Mouse (Mus musculus) thymus, adult 2 months (tissue): ENCODE results near the gene Clns1a.

Experiments used
- CTCF ChIP-seq: fragments of 200-500 bp; IDR thresholded peaks from 2 replicates; pipeline ENCODE4 v1.5.1; 2012; ENCODE audit warnings: mild to moderate bottlenecking, control low read depth, low read length, moderate library complexity, borderline replicate concordance; ENCODE audit not compliant: control insufficient read depth, poor library complexity, insufficient read depth; ENCODE audit errors: extremely low read depth
- POLR2A ChIP-seq: fragments of 200-500 bp; IDR thresholded peaks from 2 replicates; pipeline ENCODE4 v1.6.1; 2012; ENCODE audit warnings: mild to moderate bottlenecking, low read length, control low read depth, moderate library complexity; ENCODE audit not compliant: control insufficient read depth, poor library complexity, insufficient read depth; ENCODE audit errors: extremely low read depth

DNA sequence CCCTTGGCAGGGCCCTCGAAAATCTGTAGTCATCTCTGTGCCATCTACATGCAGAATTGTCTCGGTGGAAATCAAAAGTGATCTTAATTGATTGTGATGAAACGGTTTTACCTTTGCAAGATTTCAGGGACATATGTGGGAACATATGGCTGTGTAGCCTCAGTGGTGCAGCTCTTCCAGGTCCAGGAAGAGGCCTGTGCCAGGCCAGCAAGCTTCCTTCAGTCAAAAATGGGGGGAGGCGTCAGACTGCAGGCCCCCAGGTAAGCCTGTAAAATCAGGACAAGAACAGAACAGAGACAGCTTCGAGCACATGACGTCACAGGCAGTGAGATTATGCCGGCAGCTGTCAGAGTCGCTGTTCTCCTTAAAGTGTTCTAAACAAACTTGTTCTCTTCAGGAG lies 71.4 kb downstream of the Clns1a start:
- TF ChIP-seq POLR2A, result no peak
- TF ChIP-seq CTCF, result no peak
